Mouse (Mus musculus) lung, embryonic 16.5 days (tissue): ENCODE data around the gene Zscan12. TPM values are rescaled to one million over a fixed set of nuclear protein-coding genes. Genes with fewer than 3 reads are reported as not detected.

Source experiments
- ATAC-seq: fragments of 200-750 bp; cut with Nextera tagmentation; 2 replicates; pipeline ENCODE4 v1.8.0; 2017; ENCODE audit warnings: low read depth, mild to moderate bottlenecking, moderate library complexity
- H3K27ac ChIP-seq: fragments of 300-500 bp; sonication (generic); 2 replicates; pipeline ENCODE4 v1.5.1; 2014; ENCODE audit warnings: mild to moderate bottlenecking, control low read depth, low read length
- H3K27me3 ChIP-seq: fragments of 300-500 bp; sonication (generic); 2 replicates; pipeline ENCODE4 v1.6.1; 2014; ENCODE audit warnings: low read depth, low read length, mixed read lengths; ENCODE audit not compliant: control insufficient read depth, insufficient read depth
- H3K36me3 ChIP-seq: fragments of 300-500 bp; sonication (generic); 2 replicates; pipeline ENCODE4 v1.6.1; 2014; ENCODE audit warnings: low read length; ENCODE audit not compliant: control insufficient read depth, insufficient read depth
- H3K4me1 ChIP-seq: fragments of 300-500 bp; sonication (generic); replicated peaks from 2 replicates; pipeline ENCODE4 v1.6.1; 2014; ENCODE audit warnings: low read length, mixed read lengths; ENCODE audit not compliant: control insufficient read depth, insufficient read depth
- H3K4me2 ChIP-seq: fragments of 300-500 bp; sonication (generic); 2 replicates; pipeline ENCODE4 v1.6.1; 2014; ENCODE audit warnings: low read depth, low read length, control low read depth
- H3K4me3 ChIP-seq: fragments of 300-500 bp; sonication (generic); 2 replicates; pipeline ENCODE4 v1.5.1; 2014; ENCODE audit warnings: mild to moderate bottlenecking, low read length, control low read depth
- H3K9ac ChIP-seq: fragments of 300-500 bp; sonication (generic); 2 replicates; pipeline ENCODE4 v1.6.1; 2014; ENCODE audit warnings: low read length, control low read depth
- H3K9me3 ChIP-seq: fragments of 300-500 bp; sonication (generic); 2 replicates; pipeline ENCODE4 v1.6.1; 2016; ENCODE audit warnings: low read length; ENCODE audit not compliant: control insufficient read depth
- WGBS: fragments of 180-500 bp; shearing (Covaris S2); extraction: QIAGEN DNeasy Blood & Tissue Kit; methylation state at CpG from one replicate; pipeline ENCODE4 v1.1.7; 2014; 5-methylcytosine and 5-hydroxymethylcytosine counted together
- microRNA-seq: library from miRNA; unstranded; fragments of <30 nt; microRNA quantifications from one replicate; pipeline ENCODE4, GENCODE M21; 2016
- polyA plus RNA-seq: library from polyadenylated mRNA; unstranded; fragments of >200 nt; fragmentation: Nextera tagmentation; extraction: Ambion mirVana; gene quantifications from 2 replicates; pipeline ENCODE4 v1.2.1, GENCODE M21; 2015

The Zscan12 gene
- polyA plus RNA-seq, 1 experiment from 2014 or later = 11.5 TPM

DNA sequence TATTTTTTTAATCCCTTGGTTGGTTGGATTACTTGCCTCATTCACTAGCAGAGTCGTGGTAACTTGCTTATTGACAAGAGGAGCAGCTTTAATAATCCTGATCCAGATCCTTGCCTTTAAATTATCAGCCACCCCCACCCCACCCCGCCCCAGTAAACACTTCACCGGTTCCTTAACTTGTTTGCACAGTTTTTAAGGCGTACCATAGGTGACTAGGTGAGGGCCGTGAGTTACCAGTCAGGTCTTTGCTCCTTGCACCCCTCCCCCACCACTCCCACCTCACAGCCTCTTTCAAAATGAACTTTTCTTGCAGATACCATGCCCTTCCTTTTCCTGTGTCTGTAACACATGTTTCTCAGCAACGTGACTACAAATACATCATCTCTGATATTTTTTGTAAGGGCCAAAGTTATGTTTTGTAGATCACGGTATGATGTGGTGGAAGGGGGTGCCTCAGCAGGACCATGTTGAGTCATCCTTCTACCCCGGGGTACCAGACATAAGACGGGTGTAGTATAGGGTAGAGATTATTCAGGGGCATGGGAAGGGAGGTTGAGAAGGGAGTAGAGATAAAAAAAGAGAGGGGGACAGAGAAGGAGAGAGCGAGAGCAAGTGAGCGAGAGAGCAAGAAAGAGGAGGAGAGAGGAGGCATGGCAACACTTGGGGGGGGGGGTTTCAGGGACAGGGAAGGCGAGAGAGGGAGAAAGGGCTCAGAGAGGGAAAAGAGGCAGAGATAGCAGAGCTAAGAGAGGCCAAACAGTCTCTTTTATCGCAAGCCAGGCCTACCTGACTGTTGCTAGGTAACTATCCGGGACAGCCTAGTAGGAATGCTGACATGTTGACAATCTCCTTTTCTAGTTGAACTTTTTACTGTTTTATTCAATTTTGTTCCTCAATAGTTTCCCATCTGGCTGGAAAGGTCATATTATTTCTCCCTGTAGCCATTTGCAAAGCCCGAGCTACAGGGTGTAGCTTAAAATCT lies 51.9 kb downstream of the Zscan12 start:
- ATAC-seq = peak; percentile 83
- peak overlapping the region; percentile 44 for H3K27ac ChIP-seq
- H3K4me2 ChIP-seq = no peak overlapping the region

GRCm38 (mm10) chr13:21415266-21415665 lies 52.6 kb downstream of the Zscan12 start:
- Histone ChIP-seq H3K4me1 (peaks cover 2% of the 10 kb centered on the region; the same call in 1 of the 2 replicates), H3K4me3 (no peak overlapping the region), H3K9me3 (no peaks in the 10 kb centered on the region), H3K4me2 (no peak overlapping the region), H3K9ac (no peak overlapping the region), H3K27ac (peak overlapping the region; percentile 44), H3K27me3 (no peaks in the 10 kb centered on the region), H3K36me3 (no peaks in the 10 kb centered on the region)
- no peak for ATAC-seq
- WGBS = 54% methylated on average over 4 of the region's 4 CpGs

More for the DNA sequence above, 51.9 kb downstream of the Zscan12 start:
- H3K9ac ChIP-seq = no peak overlapping the region
- H3K9me3 ChIP-seq = no peaks in the 10 kb centered on the region
- H3K4me1 ChIP-seq = peaks cover 2% of the 10 kb centered on the region; the same call in 1 of the 2 replicates
- no peak overlapping the region for H3K4me3 ChIP-seq
- 42% methylated on average over 15 of the region's 15 CpGs for WGBS
- no peaks in the 10 kb centered on the region for H3K36me3 ChIP-seq
- H3K27me3 ChIP-seq = no peaks in the 10 kb centered on the region

DNA sequence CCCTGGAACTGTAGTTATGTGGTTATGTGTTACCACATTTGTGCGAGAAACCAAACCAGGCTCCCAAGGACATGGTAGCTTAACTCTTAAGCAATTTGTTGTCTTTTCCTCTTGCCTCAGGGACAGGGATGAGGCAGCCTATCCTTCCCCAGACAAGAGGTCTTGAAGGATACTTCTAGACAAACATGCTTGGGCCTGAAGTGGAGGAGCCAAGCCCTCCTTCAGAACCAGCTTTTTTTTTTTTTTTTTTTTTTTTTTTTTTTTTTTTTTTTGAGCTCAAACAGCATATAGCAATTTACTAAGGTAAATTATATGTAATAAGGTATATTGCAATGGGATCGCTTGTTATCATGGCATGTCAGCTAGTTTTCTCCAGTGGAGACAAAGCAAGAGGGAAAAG lies 53.1 kb downstream of the Zscan12 start:
- Histone ChIP-seq H3K27me3 (no peaks in the 10 kb centered on the region), H3K27ac (no peak overlapping the region), H3K4me2 (no peak overlapping the region), H3K9ac (no peak overlapping the region), H3K4me1 (peaks cover 2% of the 10 kb centered on the region; the same call in 1 of the 2 replicates), H3K9me3 (no peaks in the 10 kb centered on the region), H3K4me3 (no peak overlapping the region), H3K36me3 (no peaks in the 10 kb centered on the region)
- 85% methylated on average over 2 of the region's 2 CpGs for WGBS
- no peak for ATAC-seq

- no peaks in the 10 kb centered on the region for H3K27me3 ChIP-seq
- no peaks in the 10 kb centered on the region for H3K9me3 ChIP-seq
- no peak for ATAC-seq
- no peak overlapping the region for H3K4me2 ChIP-seq
- WGBS = 76% methylated on average over 6 of the region's 6 CpGs
- no peak overlapping the region for H3K4me3 ChIP-seq
- H3K27ac ChIP-seq = no peak overlapping the region
- H3K36me3 ChIP-seq = no peaks in the 10 kb centered on the region
- H3K4me1 ChIP-seq = peaks cover 2% of the 10 kb centered on the region; the same call in 1 of the 2 replicates
- no peak overlapping the region for H3K9ac ChIP-seq
These were observed 54.8 kb downstream of the Zscan12 start for GRCm38 (mm10) chr13:21417298-21418010.

GRCm38 (mm10) chr13:21418865-21419264 lies 56.2 kb downstream of the Zscan12 start:
- H3K9me3 ChIP-seq = no peaks in the 10 kb centered on the region
- H3K9ac ChIP-seq = no peak overlapping the region
- no peaks in the 10 kb centered on the region for H3K36me3 ChIP-seq
- H3K4me3 ChIP-seq = no peak overlapping the region
- no peak overlapping the region for H3K4me2 ChIP-seq
- ATAC-seq = no peak
- H3K27ac ChIP-seq = no peak overlapping the region
- 49% methylated on average over 6 of the region's 6 CpGs for WGBS
- H3K4me1 ChIP-seq = peaks cover 2% of the 10 kb centered on the region; the same call in 1 of the 2 replicates
- no peaks in the 10 kb centered on the region for H3K27me3 ChIP-seq

Small RNA genes within 50 kb of the gene (microRNA-seq; reads per million reads assigned to microRNA genes)
- gene Mir6942 = not detected

Other genes with a start within 250 kb of the Zscan12 start
- gene Olfr263, start 233.2 kb upstream of the Zscan12 start, polyA plus RNA-seq = not detected in 2 replicates
- gene Olfr1368, start 217.0 kb upstream of the Zscan12 start, polyA plus RNA-seq = not detected in 2 replicates
- gene Trim27, start 183.4 kb upstream of the Zscan12 start, polyA plus RNA-seq = 105 and 108 TPM in 2 replicates
- not detected in 2 replicates for gene Gpx5, start 70.1 kb upstream of the Zscan12 start, polyA plus RNA-seq
- gene Gpx6, start 50.7 kb upstream of the Zscan12 start, polyA plus RNA-seq = not detected in 2 replicates
- not detected in 2 replicates for gene Olfr1367, start 15.9 kb upstream of the Zscan12 start, polyA plus RNA-seq
- gene Zkscan3, start 39.9 kb downstream of the Zscan12 start, polyA plus RNA-seq = 84.4 and 85.3 TPM in 2 replicates
- 3.3 and 3.7 TPM in 2 replicates for gene Pgbd1, start 78.2 kb downstream of the Zscan12 start, polyA plus RNA-seq
- 35.1 and 39.0 TPM in 2 replicates for gene Zscan26, start 90.9 kb downstream of the Zscan12 start, polyA plus RNA-seq
- gene Nkapl, start 105.7 kb downstream of the Zscan12 start, polyA plus RNA-seq = 3.7 and 4.0 TPM in 2 replicates
- 2.8 and 3.9 TPM in 2 replicates for gene Zkscan4, start 116.1 kb downstream of the Zscan12 start, polyA plus RNA-seq
- gene Gm10065, start 116.6 kb downstream of the Zscan12 start, polyA plus RNA-seq = not detected in 2 replicates
- 0.80 and 1.4 TPM in 2 replicates for gene AK157302, start 132.4 kb downstream of the Zscan12 start, polyA plus RNA-seq
- 5.8 and 9.4 TPM in 2 replicates for gene Gm11273, start 138.6 kb downstream of the Zscan12 start, polyA plus RNA-seq
- 5.8 and 6.3 TPM in 2 replicates for gene Zkscan8, start 168.3 kb downstream of the Zscan12 start, polyA plus RNA-seq
- 0.11 and 0.24 TPM in 2 replicates for gene Olfr1366, start 180.0 kb downstream of the Zscan12 start, polyA plus RNA-seq
- gene Olfr1535, start 197.1 kb downstream of the Zscan12 start, polyA plus RNA-seq = 0.04 TPM in 1 of 2 replicates, not detected in the other
- not detected in 2 replicates for gene Olfr1364, start 218.9 kb downstream of the Zscan12 start, polyA plus RNA-seq